Comparison of ENCODE assay signal across 18 mouse cellular contexts in genomic region chr13:113994586-113994985, GRCm38 (mm10).
DNase-seq lines count a peak whose midpoint lies in the region.
"Had no signal": no experiment of that assay in that cellular context is flagged by ENCODE, and none has a peak within 500 bp of the region (broad histone marks: within the 10 kb centered on the region; RNA-seq: fewer than 3 reads in every experiment).

No protein-coding gene starts in this region.

- peak overlapping the region; percentile 5; the same call in 1 of the 2 replicates for H3K4me3 ChIP-seq in heart, embryonic 10.5 days
- H3K4me3 ChIP-seq: embryonic facial prominence, embryonic 12.5 days; heart, adult 2 months; myocyte; stomach, embryonic 15.5 days had no signal

- peak overlapping the region; percentile 64 for H3K27ac ChIP-seq in heart, embryonic 10.5 days
- H3K27ac ChIP-seq: embryonic facial prominence, embryonic 12.5 days; heart, adult 2 months; stomach, embryonic 15.5 days had no signal

- WGBS in heart, embryonic 10.5 days, result 29% methylated on average over 6 of the region's 6 CpGs

- H3K9me3 ChIP-seq in heart, embryonic 10.5 days, result no peaks in the 10 kb centered on the region
- H3K9me3 ChIP-seq: embryonic facial prominence, embryonic 12.5 days; stomach, embryonic 15.5 days had no signal

- no peaks in the 10 kb centered on the region for H3K36me3 ChIP-seq in heart, embryonic 10.5 days
- H3K36me3 ChIP-seq: embryonic facial prominence, embryonic 12.5 days; stomach, embryonic 15.5 days had no signal

- H3K4me1 ChIP-seq in heart, embryonic 10.5 days, result peaks cover 9% of the 10 kb centered on the region
- H3K4me1 ChIP-seq: embryonic facial prominence, embryonic 12.5 days; stomach, embryonic 15.5 days had no signal

- H3K27me3 ChIP-seq in heart, embryonic 10.5 days (ENCODE audit: insufficient read depth, poor library complexity, severe bottlenecking), result no peaks in the 10 kb centered on the region
- H3K27me3 ChIP-seq: embryonic facial prominence, embryonic 12.5 days; stomach, embryonic 15.5 days had no signal

- no peak for DNase-seq in heart, embryonic 10.5 days (ENCODE audit: low spot score)
- no peak for DNase-seq in heart, postnatal 4 days
- peak; percentile 7 for DNase-seq in lung, postnatal 10 days
- DNase-seq in lung, adult 18-20 months, result no peak
- DNase-seq in cerebellum, postnatal 36 days, result peak; percentile 64 to 65
- no peak for DNase-seq in testis, postnatal 10 days (ENCODE audit: low spot score)
- no peak for DNase-seq in right cerebral cortex, adult 18-20 months
- no peak for DNase-seq in urinary bladder, postnatal 36 days (ENCODE audit: low spot score in 2 of 2)
- DNase-seq: heart, adult 2 months; heart, postnatal 14 days; kidney, postnatal 14 days; lung, postnatal 14 days; retina, postnatal 1 day; spleen, adult 18-20 months; thymus, postnatal 14 days had no signal

Comparison
In these comparisons a context has a peak if more than half of its experiments do, and no peak if none do; other contexts are left out.
1. DNase-seq: peak in lung, postnatal 10 days (single experiment) and cerebellum, postnatal 36 days (2 of 2); none in heart, embryonic 10.5 days (single experiment), heart, postnatal 4 days (single experiment), lung, adult 18-20 months (0 of 2), testis, postnatal 10 days (single experiment), right cerebral cortex, adult 18-20 months (single experiment) and urinary bladder, postnatal 36 days (0 of 2).